Mouse (Mus musculus): ENCODE data around the gene Dnal1. TPM values are rescaled to one million over a fixed set of nuclear protein-coding genes. Genes with fewer than 3 reads are reported as not detected.

Dnal1 gene
- polyA plus RNA-seq, 1 experiment from 2014 or later: 7.1 TPM

- H3K4me1 ChIP-seq (ENCODE audit: control insufficient read depth, insufficient read depth, low read length): peaks cover 54% of the 10 kb centered on the region
- no peaks in the 10 kb centered on the region for H3K36me3 ChIP-seq (ENCODE audit: control insufficient read depth, insufficient read depth, low read length)
- under 1% methylated on average over 27 of the region's 49 CpGs for WGBS
Measured at GRCm38 (mm10) chr12:84193642-84194399, 79.7 kb downstream of the Dnal1 start.

DNA sequence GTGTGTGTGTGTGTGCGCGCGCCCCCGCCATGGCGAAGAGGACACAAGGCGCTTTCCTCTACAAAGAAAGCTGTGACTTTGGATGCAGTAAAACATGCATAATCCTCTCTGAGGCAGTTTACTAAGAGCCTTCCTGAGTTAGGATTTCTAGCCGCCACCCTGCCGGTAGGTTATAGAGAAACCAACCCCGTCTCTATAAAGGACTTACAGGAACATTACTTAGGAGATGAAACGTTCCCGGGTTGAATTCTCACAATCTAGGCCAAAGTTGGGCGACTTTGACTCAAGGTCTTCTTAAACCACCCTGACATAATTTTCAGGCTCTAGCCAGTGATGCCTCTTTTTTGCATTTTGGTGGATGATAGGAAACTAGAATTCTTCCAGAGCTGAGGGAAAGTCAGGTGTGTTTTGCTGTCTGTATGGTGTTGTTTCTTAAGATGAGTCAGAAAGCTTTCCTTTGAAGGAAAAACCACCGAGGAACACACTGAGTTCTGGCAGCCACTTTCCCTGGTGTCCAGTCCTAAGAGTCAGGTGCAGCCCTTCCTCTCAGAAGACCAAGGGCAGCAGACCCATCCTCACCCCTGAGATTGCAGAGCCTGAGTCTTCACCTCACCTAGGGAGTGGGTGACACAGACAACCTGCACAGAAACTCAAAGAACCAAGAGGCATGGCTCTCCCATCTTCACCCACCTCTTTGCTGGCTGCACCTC lies 80.4 kb downstream of the Dnal1 start:
- Histone ChIP-seq H3K9me3 (ENCODE audit: control insufficient read depth, low read length) (no peaks in the 10 kb centered on the region), H3K4me2 (ENCODE audit: low read depth, low read length) (peak overlapping the region; percentile 97), H3K36me3 (ENCODE audit: control insufficient read depth, insufficient read depth, low read length) (no peaks in the 10 kb centered on the region), H3K4me1 (ENCODE audit: control insufficient read depth, insufficient read depth, low read length) (peaks cover 47% of the 10 kb centered on the region), H3K27ac (replicated peaks; ENCODE audit: low read depth, low read length) (peak overlapping the region; percentile 98), H3K9ac (ENCODE audit: low read depth, low read length) (peak overlapping the region; percentile 92), H3K27me3 (replicated peaks; ENCODE audit: control insufficient read depth, insufficient read depth, low read length) (no peaks in the 10 kb centered on the region), H3K4me3 (ENCODE audit: low read depth, low read length) (peak overlapping the region; percentile 79)
- DNase-seq (ENCODE audit: low spot score) (no peak), ATAC-seq (ENCODE audit: low read depth) (no peak)
- 4% methylated on average over 13 of the region's 13 CpGs for WGBS

More at GRCm38 (mm10) chr12:84193642-84194399, 79.7 kb downstream of the Dnal1 start:
- peak overlapping the region; percentile 98 for H3K27ac ChIP-seq (replicated peaks; ENCODE audit: low read depth, low read length)
- peak; percentile 91 for ATAC-seq (ENCODE audit: low read depth)
- no peaks in the 10 kb centered on the region for H3K9me3 ChIP-seq (ENCODE audit: control insufficient read depth, low read length)
- peak overlapping the region; percentile 92 for H3K9ac ChIP-seq (ENCODE audit: low read depth, low read length)
- peak overlapping the region; percentile 79 for H3K4me3 ChIP-seq (ENCODE audit: low read depth, low read length)
- DNase-seq (ENCODE audit: low spot score): peak; percentile 97
- H3K27me3 ChIP-seq (replicated peaks; ENCODE audit: control insufficient read depth, insufficient read depth, low read length): no peaks in the 10 kb centered on the region
- peak overlapping the region; percentile 97 for H3K4me2 ChIP-seq (ENCODE audit: low read depth, low read length)

- no peak overlapping the region for H3K4me3 ChIP-seq (ENCODE audit: low read depth, low read length)
- no peak overlapping the region for H3K9ac ChIP-seq (ENCODE audit: low read depth, low read length)
- no peaks in the 10 kb centered on the region for H3K9me3 ChIP-seq (ENCODE audit: control insufficient read depth, low read length)
- no peaks in the 10 kb centered on the region for H3K27me3 ChIP-seq (replicated peaks; ENCODE audit: control insufficient read depth, insufficient read depth, low read length)
- no peak overlapping the region for H3K4me2 ChIP-seq (ENCODE audit: low read depth, low read length)
- no peaks in the 10 kb centered on the region for H3K36me3 ChIP-seq (ENCODE audit: control insufficient read depth, insufficient read depth, low read length)
- peaks cover 41% of the 10 kb centered on the region for H3K4me1 ChIP-seq (ENCODE audit: control insufficient read depth, insufficient read depth, low read length)
- 32% methylated on average over 6 of the region's 6 CpGs for WGBS
- no peak overlapping the region for H3K27ac ChIP-seq (replicated peaks; ENCODE audit: low read depth, low read length)
- no peak for ATAC-seq (ENCODE audit: low read depth)
- DNase-seq (ENCODE audit: low spot score): no peak
Measured at GRCm38 (mm10) chr12:84195195-84195594, 81.0 kb downstream of the Dnal1 start.

Other genes with a start within 250 kb of the Dnal1 start
- 29.9 and 33.1 TPM in 2 replicates for gene Numb, start 192.4 kb upstream of the Dnal1 start, polyA plus RNA-seq (2014; fragmentation: Nextera tagmentation; extraction: Ambion mirVana)
- 11.8 and 13.0 TPM in 2 replicates for gene Riox1, start 163.8 kb upstream of the Dnal1 start, polyA plus RNA-seq (2014; fragmentation: Nextera tagmentation; extraction: Ambion mirVana)
- not detected in 2 replicates for gene Heatr4, start 129.5 kb upstream of the Dnal1 start, polyA plus RNA-seq (2014; fragmentation: Nextera tagmentation; extraction: Ambion mirVana)
- gene Acot2, start 126.5 kb upstream of the Dnal1 start, polyA plus RNA-seq (2014; fragmentation: Nextera tagmentation; extraction: Ambion mirVana): 9.8 and 14.5 TPM in 2 replicates
- 40.2 and 41.4 TPM in 2 replicates for gene Acot1, start 104.9 kb upstream of the Dnal1 start, polyA plus RNA-seq (2014; fragmentation: Nextera tagmentation; extraction: Ambion mirVana)
- gene Acot4, start 76.0 kb upstream of the Dnal1 start, polyA plus RNA-seq (2014; fragmentation: Nextera tagmentation; extraction: Ambion mirVana): 0.13 and 0.38 TPM in 2 replicates
- gene Gm49366, start 75.4 kb upstream of the Dnal1 start, polyA plus RNA-seq (2014; fragmentation: Nextera tagmentation; extraction: Ambion mirVana): not detected in 2 replicates
- 0.13 TPM in 1 of 2 replicates, not detected in the other for gene Acot3, start 62.2 kb upstream of the Dnal1 start, polyA plus RNA-seq (2014; fragmentation: Nextera tagmentation; extraction: Ambion mirVana)
- not detected in 2 replicates for gene Acot5, start 45.0 kb upstream of the Dnal1 start, polyA plus RNA-seq (2014; fragmentation: Nextera tagmentation; extraction: Ambion mirVana)
- 2.3 and 2.6 TPM in 2 replicates for gene Acot6, start 13.7 kb upstream of the Dnal1 start, polyA plus RNA-seq (2014; fragmentation: Nextera tagmentation; extraction: Ambion mirVana)
- gene Pnma1, start 34.1 kb downstream of the Dnal1 start, polyA plus RNA-seq (2014; fragmentation: Nextera tagmentation; extraction: Ambion mirVana): 1.4 TPM in 2 replicates
- 9.4 and 9.8 TPM in 2 replicates for gene Elmsan1, start 104.5 kb downstream of the Dnal1 start, polyA plus RNA-seq (2014; fragmentation: Nextera tagmentation; extraction: Ambion mirVana)
- gene Ptgr2, start 170.9 kb downstream of the Dnal1 start, polyA plus RNA-seq (2014; fragmentation: Nextera tagmentation; extraction: Ambion mirVana): 18.8 and 22.5 TPM in 2 replicates
- gene Zfp410, start 202.5 kb downstream of the Dnal1 start, polyA plus RNA-seq (2014; fragmentation: Nextera tagmentation; extraction: Ambion mirVana): 64.7 and 69.9 TPM in 2 replicates
- gene Coq6, start 247.3 kb downstream of the Dnal1 start, polyA plus RNA-seq (2014; fragmentation: Nextera tagmentation; extraction: Ambion mirVana): 34.0 and 41.1 TPM in 2 replicates
- 2.5 and 2.6 TPM in 2 replicates for gene Fam161b, start 247.5 kb downstream of the Dnal1 start, polyA plus RNA-seq (2014; fragmentation: Nextera tagmentation; extraction: Ambion mirVana)

All from embryonic facial prominence, embryonic 14.5 days (tissue).